Mouse (Mus musculus) CD8-positive naive resting alpha-beta T cell, adult 2 months (primary cell): ENCODE measurements around the gene Bbs2.

Experiments used
- DNase-seq, 2 experiments: peaks; one replicate each; pipeline ENCODE4 v3.0.0; 2022; ENCODE audit warnings: low read depth in 2 of 2, low spot score in 2 of 2

Bbs2 gene

GRCm38 (mm10) chr8:94098996-94099395 lies 268 bp upstream of the Bbs2 start:
- DNase-seq, result no peak

DNA sequence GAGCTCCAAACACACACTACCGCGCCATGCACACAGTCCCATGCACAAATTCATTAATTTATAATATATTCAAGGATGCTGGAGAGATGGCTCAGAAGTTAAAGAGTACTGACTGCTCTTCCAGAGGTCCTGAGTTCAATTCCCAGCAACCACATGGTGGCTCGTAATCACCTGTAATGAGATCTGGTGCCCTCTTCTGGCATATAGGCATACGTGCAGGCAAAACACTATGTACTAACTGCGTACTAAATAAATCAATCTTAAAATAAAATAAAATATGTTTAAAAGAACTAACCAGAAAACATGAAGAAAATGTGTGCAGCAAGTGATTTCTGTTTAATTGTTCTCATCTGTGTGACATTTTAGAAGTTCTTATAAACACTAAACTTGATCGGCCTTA lies 4.4 kb downstream of the Bbs2 start:
- DNase-seq, result no peak

- no peak for DNase-seq
Observed at GRCm38 (mm10) chr8:94092848-94093247, 5.9 kb downstream of the Bbs2 start.

DNA sequence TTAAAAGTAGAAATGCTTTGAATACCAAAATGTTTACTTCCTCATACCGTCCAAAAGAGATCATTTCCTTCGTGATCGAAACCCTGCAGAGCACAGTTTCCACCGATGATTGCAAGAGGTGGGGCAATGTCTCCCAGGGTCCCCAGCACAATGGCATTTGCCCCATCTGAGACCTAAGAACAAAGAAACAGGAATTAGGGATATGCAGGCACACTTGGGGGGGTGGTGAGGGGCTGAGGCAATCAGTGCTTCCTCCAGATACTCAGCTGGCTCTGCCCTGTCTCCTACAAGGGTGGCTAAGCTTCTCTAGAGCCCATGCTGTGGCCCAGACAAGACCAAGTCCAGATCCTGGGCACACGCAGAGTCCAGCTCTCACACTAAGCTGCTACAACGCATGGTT lies 9.0 kb downstream of the Bbs2 start:
- no peak for DNase-seq

GRCm38 (mm10) chr8:94087964-94088363 lies 10.8 kb downstream of the Bbs2 start:
- no peak for DNase-seq

- no peak for DNase-seq
Observed at GRCm38 (mm10) chr8:94076461-94077192, 22.1 kb downstream of the Bbs2 start.

DNA sequence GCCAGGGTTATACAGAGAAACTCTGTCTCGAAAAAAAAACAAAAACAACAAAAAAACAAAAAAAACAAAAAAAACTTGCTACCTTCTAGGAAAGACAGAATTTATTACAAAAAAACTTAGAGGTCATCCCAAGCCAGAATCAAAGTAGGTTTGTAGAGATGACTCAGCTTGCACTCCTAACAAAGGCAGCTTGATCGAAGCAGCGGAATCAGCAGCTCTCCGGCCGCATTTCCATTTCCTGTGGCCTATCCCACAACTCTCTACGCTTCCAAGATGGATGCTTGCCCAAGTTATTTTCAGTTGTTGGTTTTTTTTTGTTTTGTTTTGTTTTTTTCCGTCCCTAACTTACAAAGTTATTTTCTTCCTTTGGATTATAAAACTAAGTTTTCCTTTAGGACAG lies 29.9 kb downstream of the Bbs2 start:
- no peak for DNase-seq

GRCm38 (mm10) chr8:94066121-94066863 lies 32.4 kb downstream of the Bbs2 start:
- DNase-seq, result no peak

DNA sequence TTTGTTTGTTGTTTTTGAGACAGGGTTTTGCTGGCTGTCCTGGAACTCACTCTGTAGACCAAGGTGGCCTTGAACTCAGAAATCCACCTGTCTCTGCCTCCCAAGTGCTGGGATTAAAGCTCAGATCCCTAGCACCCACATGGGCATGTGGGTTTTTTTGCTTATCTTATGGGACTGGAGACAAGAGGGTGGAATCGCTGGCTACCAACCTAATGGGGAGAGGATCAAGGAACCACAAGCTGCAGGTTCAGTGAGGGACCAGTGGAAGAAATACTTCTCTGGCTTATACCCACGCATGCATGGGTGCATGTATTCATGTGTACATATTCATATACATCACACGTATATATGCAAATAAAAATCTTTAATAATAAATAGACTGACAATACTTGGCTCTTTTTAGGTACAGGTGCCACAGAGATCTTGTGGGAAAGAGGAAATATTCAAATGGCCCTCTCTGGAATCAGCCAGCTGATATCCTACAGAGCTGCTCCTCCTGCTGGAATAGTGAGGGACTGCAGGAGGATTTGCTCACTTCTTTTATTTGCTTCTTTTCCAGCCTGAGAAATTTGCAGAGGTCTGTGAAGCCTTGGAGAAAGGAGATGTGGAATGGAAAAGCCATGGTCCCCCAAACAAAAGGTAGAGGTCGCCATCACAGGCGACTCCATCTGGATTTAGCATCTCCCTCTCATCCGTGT lies 41.4 kb downstream of the Bbs2 start:
- DNase-seq, result peak in 1 of 2 experiments; percentile 14

DNA sequence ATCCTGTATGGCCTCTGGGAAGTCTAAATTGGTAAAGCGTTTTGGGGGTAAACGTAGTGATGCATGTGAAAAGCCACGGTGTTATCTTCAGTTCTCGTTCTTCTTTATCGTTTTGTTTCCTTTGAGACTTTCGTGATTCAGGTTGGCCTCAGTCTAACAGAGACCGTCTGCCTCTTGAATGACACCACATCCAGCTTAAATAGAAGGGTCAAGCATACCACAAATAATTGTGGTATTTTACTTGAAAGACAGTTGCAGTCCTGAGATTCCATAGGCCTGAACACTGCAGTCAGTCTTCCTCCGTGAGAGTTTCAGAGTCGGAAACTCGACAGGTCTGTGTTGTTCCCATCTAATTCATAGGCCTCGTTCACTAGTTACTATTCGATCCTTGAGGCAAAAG lies 46.0 kb downstream of the Bbs2 start:
- no peak for DNase-seq

DNA sequence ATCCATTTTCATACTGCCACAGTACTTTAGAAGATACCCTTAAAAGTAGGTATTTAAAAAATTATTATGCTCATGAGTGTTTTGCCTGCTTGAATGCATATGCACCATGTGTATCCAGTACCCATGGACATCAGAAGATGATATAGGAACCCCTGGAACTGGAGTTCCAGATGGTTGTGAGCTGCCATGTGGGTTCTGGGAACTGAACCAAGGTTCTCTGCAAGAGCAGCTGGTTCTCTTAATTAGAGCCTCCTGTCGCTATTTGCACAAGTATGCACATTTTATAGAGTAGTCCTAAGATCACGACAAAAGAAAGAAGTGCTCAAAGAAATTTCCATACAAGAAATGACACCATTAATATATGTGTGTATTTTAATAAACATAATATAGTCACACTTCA lies 50.9 kb downstream of the Bbs2 start:
- no peak for DNase-seq

DNA sequence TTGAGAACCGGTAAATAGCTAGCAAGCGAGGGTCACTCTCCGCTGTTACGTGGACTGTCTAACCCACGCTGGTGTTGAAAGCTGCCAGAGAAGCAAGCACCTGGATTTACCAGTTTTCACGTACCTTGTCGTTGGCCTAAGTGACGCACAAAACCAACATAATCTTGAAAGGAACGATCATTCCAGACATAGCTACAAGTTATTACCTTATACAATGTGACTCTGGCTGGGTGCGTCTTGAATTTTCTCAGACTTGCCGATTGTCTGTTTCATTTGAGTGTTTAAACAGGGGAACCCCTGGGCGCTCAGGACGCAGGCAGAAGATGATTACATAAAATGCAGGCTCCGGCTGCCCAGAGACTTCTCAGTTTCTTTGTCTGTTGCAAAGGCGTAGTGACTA lies 60.9 kb downstream of the Bbs2 start:
- peak in 1 of 2 experiments; percentile 12 for DNase-seq

- DNase-seq, result peak; percentile 90 to 93
Observed at GRCm38 (mm10) chr8:94036944-94037524, 61.7 kb downstream of the Bbs2 start, which contains the start of the genes Nudt21 and Ogfod1. Gene Nudt21 (minus strand): TSS chr8:94037031. Gene Ogfod1 (plus strand): TSS chr8:94037198.

GRCm38 (mm10) chr8:94036541-94036940 lies 62.2 kb downstream of the Bbs2 start:
- DNase-seq, result peak; percentile 23 to 47

- DNase-seq, result no peak
Observed at GRCm38 (mm10) chr8:94035200-94035599, 63.5 kb downstream of the Bbs2 start.

DNA sequence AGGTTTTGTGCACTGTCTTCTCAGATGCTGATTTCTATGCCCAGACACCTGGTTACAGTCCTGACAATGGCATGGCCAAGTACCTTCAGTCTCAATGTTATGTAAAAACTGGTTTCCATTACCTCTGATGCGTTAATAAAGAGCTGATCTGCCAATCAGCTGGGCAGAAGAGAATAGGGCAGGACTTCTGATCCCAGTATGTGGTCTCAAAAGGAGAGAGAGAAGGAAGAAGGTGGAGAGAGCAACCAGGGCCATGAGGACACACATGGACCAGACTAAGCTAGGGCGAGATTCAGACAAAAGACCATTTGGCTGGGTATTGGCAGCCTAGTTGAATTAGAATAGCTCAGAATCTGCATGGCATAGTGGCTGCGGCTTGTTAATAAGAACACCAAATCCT lies 65.1 kb downstream of the Bbs2 start:
- no peak for DNase-seq

DNA sequence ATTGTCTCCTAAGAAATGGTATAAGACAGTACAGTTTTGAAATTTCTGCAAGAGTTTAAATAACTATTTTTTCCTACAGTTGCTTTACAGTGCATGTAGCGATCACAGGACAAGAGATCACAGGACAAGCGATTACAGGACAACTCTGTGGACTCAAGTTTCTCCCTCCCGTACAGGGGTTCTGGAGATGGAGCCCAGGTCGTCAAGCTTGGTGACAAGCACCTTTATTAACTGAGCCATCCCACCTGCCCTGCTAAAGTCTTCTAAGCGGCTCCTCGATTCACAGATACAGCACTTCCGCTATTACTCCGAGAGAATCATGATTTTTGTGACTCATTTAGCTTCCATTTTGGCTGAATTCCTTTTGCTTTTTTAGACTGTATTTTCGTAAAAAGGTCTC lies 69.0 kb downstream of the Bbs2 start:
- DNase-seq, result no peak

- no peak for DNase-seq
Observed at GRCm38 (mm10) chr8:94023916-94024315, 74.8 kb downstream of the Bbs2 start.
